Mouse (Mus musculus): ENCODE data around the gene Cdk18.

The Cdk18 gene

GRCm38 (mm10) chr1:132150171-132150570 is 10.7 kb upstream of the Cdk18 start:
- peak; percentile 40 to 66 for DNase-seq (ENCODE audit: low spot score in 2 of 2)

GRCm38 (mm10) chr1:132149410-132149809 is 9.9 kb upstream of the Cdk18 start:
- DNase-seq (ENCODE audit: low spot score in 2 of 2): no peak

GRCm38 (mm10) chr1:132145973-132146685 is 6.6 kb upstream of the Cdk18 start:
- DNase-seq (ENCODE audit: low spot score in 2 of 2): no peak

- DNase-seq (ENCODE audit: low spot score in 2 of 2): no peak
Measured at GRCm38 (mm10) chr1:132144837-132145236, 5.4 kb upstream of the Cdk18 start.

- no peak for DNase-seq (ENCODE audit: low spot score in 2 of 2)
Measured at GRCm38 (mm10) chr1:132144223-132144622, 4.7 kb upstream of the Cdk18 start.

- DNase-seq (ENCODE audit: low spot score in 2 of 2): no peak
Measured at GRCm38 (mm10) chr1:132143730-132144129, 4.2 kb upstream of the Cdk18 start.

- DNase-seq (ENCODE audit: low spot score in 2 of 2): no peak
Measured at GRCm38 (mm10) chr1:132143079-132143478, 3.6 kb upstream of the Cdk18 start.

GRCm38 (mm10) chr1:132141753-132142152 is 2.3 kb upstream of the Cdk18 start:
- DNase-seq (ENCODE audit: low spot score in 2 of 2): no peak

- DNase-seq (ENCODE audit: low spot score in 2 of 2): no peak
Measured at GRCm38 (mm10) chr1:132141166-132141565, 1.7 kb upstream of the Cdk18 start.

- no peak for DNase-seq (ENCODE audit: low spot score in 2 of 2)
Measured at GRCm38 (mm10) chr1:132140574-132140973, 1.1 kb upstream of the Cdk18 start.

- DNase-seq (ENCODE audit: low spot score in 2 of 2): no peak
Measured at GRCm38 (mm10) chr1:132140171-132140570, 687 bp upstream of the Cdk18 start.

- DNase-seq (ENCODE audit: low spot score in 2 of 2): no peak
Measured at GRCm38 (mm10) chr1:132138576-132139415, 688 bp downstream of the Cdk18 start.

GRCm38 (mm10) chr1:132137935-132138575 is 1.4 kb downstream of the Cdk18 start:
- no peak for DNase-seq (ENCODE audit: low spot score in 2 of 2)

- no peak for DNase-seq (ENCODE audit: low spot score in 2 of 2)
Measured at GRCm38 (mm10) chr1:132136847-132137246, 2.6 kb downstream of the Cdk18 start.

GRCm38 (mm10) chr1:132135631-132136030 is 3.9 kb downstream of the Cdk18 start:
- DNase-seq (ENCODE audit: low spot score in 2 of 2): no peak

- DNase-seq (ENCODE audit: low spot score in 2 of 2): no peak
Measured at GRCm38 (mm10) chr1:132128311-132128710, 11.2 kb downstream of the Cdk18 start.

GRCm38 (mm10) chr1:132125803-132126405 is 13.6 kb downstream of the Cdk18 start:
- no peak for DNase-seq (ENCODE audit: low spot score in 2 of 2)

GRCm38 (mm10) chr1:132125249-132125648 is 14.2 kb downstream of the Cdk18 start:
- no peak for DNase-seq (ENCODE audit: low spot score in 2 of 2)

GRCm38 (mm10) chr1:132123420-132124014 is 16.0 kb downstream of the Cdk18 start:
- no peak for DNase-seq (ENCODE audit: low spot score in 2 of 2)

GRCm38 (mm10) chr1:132121895-132122294 is 17.6 kb downstream of the Cdk18 start:
- no peak for DNase-seq (ENCODE audit: low spot score in 2 of 2)

- peak; percentile 70 to 76 for DNase-seq (ENCODE audit: low spot score in 2 of 2)
Measured at GRCm38 (mm10) chr1:132121236-132121635, 18.2 kb downstream of the Cdk18 start.

- DNase-seq (ENCODE audit: low spot score in 2 of 2): peak in 1 of 2 experiments; percentile 58
Measured at GRCm38 (mm10) chr1:132116606-132117005, 22.9 kb downstream of the Cdk18 start.

All from urinary bladder, adult 18-20 months (tissue).